Mouse (Mus musculus): ENCODE results near the gene Car4.

Car4 gene

GRCm38 (mm10) chr11:85003566-85003965 is 46.0 kb downstream of the Car4 start:
- DNase-seq (ENCODE audit: low spot score): no peak

GRCm38 (mm10) chr11:85013121-85013520 is 55.5 kb downstream of the Car4 start:
- no peak for DNase-seq (ENCODE audit: low spot score)

All from ovary, postnatal 14 days (tissue).